Mouse (Mus musculus) mature B cell (primary cell): Measurements from ENCODE around the gene Nudt21.

ENCODE experiments used
- in situ Hi-C: fragments of 300-500 bp; cut with MboI; formaldehyde crosslinking; loops from 2 replicates; pipeline ENCODE4 v1.14.3; 2019

Gene Nudt21

GRCm38 (mm10) chr8:93998961-93999360, 37.9 kb downstream of the Nudt21 start:
- in situ Hi-C loops: no loop called here

- in situ Hi-C loops: no loop called here
These were observed 47.1 kb downstream of the Nudt21 start for GRCm38 (mm10) chr8:93989739-93990138.

- in situ Hi-C loops: no loop called here
These were observed 52.1 kb downstream of the Nudt21 start for GRCm38 (mm10) chr8:93984731-93985130.

- in situ Hi-C loops: no loop called here
These were observed 53.0 kb downstream of the Nudt21 start for GRCm38 (mm10) chr8:93983827-93984226.

GRCm38 (mm10) chr8:93981679-93982215, 55.1 kb downstream of the Nudt21 start:
- in situ Hi-C loops: no loop called here

GRCm38 (mm10) chr8:93980141-93980540, 56.7 kb downstream of the Nudt21 start:
- in situ Hi-C loops: no loop called here

- in situ Hi-C loops: no loop called here
These were observed 60.2 kb downstream of the Nudt21 start for GRCm38 (mm10) chr8:93976446-93977211.

- in situ Hi-C loops: no loop called here
These were observed 61.5 kb downstream of the Nudt21 start for GRCm38 (mm10) chr8:93975358-93975757.

- in situ Hi-C loops: no loop called here
These were observed 62.1 kb downstream of the Nudt21 start for GRCm38 (mm10) chr8:93974602-93975186.

- in situ Hi-C loops: no loop called here
These were observed 62.9 kb downstream of the Nudt21 start for GRCm38 (mm10) chr8:93973831-93974375.

- in situ Hi-C loops: no loop called here
These were observed 63.7 kb downstream of the Nudt21 start for GRCm38 (mm10) chr8:93972971-93973734.

GRCm38 (mm10) chr8:93972211-93972610, 64.6 kb downstream of the Nudt21 start:
- in situ Hi-C loops: no loop called here

- in situ Hi-C loops: no loop called here
These were observed 65.4 kb downstream of the Nudt21 start for GRCm38 (mm10) chr8:93971451-93971850.

- in situ Hi-C loops: no loop called here
These were observed 67.0 kb downstream of the Nudt21 start for GRCm38 (mm10) chr8:93969626-93970340.

- in situ Hi-C loops: no loop called here
These were observed 68.5 kb downstream of the Nudt21 start for GRCm38 (mm10) chr8:93968293-93968692.
